Mouse (Mus musculus) mesoderm, embryonic 11.5 days (tissue): ENCODE measurements around the gene Ccdc146.

Experiments used
- DNase-seq: peaks from one replicate; pipeline ENCODE4 v3.0.0-alpha.2; 2012; ENCODE audit warnings: low read depth, low spot score

The Ccdc146 gene

DNA sequence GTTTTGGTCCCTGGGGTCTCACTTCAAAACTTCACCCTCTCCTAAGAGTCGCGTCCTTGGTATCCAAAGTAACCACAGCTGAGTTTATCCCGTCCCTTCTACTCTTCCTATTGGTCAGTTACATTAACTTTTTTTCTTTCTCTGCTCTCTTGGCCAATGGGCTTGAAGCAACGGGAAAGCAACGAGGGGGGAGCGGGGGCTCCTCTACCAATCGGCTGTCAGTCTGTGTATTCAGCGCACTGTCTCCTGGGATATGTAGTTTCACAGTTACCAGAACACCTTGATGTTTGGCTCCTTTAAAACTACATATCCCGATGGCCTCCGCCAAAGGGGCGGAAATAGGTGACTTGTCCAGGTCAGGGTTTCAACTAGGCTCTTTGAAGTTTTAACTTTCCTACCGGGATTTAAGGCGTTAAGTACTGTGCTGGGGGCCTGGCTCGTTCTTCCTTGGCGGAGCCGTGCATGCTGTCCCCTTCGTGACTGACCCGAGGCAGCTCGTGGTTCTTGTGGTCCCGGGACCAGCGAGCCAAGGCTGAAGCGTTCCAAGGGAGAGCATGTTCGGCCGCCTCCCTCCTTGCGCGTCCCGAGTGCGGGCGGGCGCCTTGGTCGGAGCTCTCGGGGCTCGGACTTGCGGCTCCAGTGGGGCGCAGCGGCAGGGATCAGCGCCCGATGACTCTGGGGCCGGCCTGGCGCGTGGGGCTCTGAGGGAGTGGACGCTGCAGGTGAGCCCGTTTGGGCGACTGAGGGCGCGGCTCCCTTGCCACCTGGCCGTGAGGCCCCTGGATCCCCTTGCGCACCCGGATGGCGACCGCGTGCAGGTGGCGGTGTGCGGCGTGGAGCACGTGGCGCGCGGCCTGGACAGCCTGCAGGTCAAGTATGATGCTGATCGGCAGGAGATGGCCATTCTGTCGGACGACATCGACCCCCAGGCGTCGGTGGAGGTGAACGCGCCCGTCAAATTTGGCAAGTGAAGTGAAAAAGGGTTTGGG is at the start of gene Ccdc146, which contains the start of gene Fam185a:
TSS of gene Ccdc146 (minus strand) at position 64 of the 989 bp plus-strand sequence.
TSS of gene Fam185a (plus strand) at position 345 of the 989 bp plus-strand sequence.
- DNase-seq, result peak; percentile 97

- no peak for DNase-seq
These were observed 43.6 kb upstream of the Ccdc146 start for GRCm38 (mm10) chr5:21468100-21468499.

DNA sequence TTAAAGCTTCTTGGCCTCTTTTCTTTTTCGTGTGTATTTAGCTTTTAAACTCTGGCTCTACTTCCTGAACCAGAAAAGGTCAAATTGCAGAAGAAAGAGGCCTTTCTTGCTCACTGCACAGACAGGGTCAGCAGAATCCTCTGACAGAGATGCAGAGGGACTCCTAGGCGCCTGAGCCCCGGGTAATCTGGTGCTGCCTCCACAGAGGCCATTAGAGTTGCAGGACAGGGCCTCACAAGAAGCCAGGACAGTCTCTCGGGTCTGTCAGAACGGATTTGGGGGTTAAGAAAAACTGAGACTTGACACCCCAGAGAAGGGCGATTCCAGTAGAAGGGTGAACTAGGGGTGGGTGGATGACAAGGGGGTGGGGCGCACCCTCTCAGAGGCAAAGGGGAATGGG is 42.9 kb upstream of the Ccdc146 start:
- no peak for DNase-seq

- DNase-seq, result no peak
These were observed 16.5 kb upstream of the Ccdc146 start for GRCm38 (mm10) chr5:21440833-21441530.

DNA sequence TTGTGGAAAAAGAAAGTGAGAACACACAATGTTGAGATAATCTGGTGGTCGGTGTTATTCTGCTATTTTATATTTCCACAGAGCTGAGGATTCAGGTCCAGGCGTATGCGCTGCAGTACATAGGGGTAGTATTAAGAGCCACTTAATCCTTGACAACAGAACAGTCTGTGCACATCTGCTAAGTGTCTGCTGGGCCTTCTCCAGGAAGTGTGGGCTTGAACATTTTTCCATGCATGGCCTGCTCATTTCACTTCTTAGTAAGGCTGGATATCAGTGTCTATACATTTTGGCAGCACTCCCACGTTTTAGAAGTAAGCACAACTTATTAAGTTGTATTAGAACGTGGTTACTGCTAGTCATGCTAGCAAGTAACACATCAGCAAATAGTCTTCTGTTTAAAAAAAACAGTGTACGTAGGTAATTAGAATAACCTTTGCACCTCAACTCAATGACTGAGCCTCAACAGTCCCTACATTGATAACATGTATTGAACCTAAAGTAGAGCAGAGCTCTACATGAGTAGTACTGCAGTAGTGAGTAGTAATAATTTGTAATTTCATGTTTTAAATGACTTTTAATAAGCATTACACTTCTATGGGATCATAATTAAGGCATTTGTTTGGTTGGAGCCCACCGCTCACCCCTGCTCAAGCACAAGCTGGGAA is 15.1 kb upstream of the Ccdc146 start:
- no peak for DNase-seq

GRCm38 (mm10) chr5:21438428-21438827 is 14.0 kb upstream of the Ccdc146 start:
- no peak for DNase-seq

GRCm38 (mm10) chr5:21436471-21436975 is 12.0 kb upstream of the Ccdc146 start:
- DNase-seq, result no peak

DNA sequence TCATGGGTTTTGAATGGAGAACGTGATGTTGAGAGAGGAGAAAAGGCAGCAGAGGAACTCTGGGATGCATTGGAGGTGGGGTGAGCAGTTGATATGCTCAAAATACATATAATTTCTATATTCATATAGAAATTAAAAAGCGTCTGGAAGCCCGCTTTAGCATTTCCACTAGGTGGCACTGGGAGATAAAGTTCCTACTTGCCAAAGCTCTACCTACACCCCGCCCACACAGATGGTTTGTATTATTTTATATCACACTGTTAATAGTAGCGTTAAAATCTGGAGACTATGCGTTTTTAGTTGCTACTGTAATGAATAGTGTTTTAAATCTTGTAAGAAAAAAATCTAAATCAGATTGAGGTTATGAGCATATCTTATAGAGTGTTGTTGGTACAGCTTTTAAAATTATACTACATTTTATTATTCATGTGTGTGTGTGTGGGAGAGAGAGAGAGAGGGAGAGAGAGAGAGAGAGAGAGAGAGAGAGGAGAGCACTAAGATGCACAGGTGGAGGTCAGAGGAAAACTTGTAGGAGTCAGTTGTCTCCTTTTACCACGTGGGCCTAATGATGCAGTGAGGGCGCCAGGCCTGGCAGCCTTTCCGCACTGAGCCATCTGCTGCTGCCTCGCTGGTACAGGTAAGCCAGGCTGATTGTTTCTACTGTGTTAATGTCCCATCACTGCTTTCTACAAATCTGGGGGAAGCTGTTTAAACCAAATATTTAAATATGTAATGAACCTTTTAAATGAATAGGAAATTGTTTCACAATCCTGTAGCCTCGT is 9.9 kb upstream of the Ccdc146 start:
- DNase-seq, result peak; percentile 26

GRCm38 (mm10) chr5:21426666-21427065 is 2.2 kb upstream of the Ccdc146 start:
- no peak for DNase-seq

- DNase-seq, result peak; percentile 4
These were observed 3.9 kb downstream of the Ccdc146 start for GRCm38 (mm10) chr5:21420609-21421008.

GRCm38 (mm10) chr5:21418613-21419012 is 5.9 kb downstream of the Ccdc146 start:
- no peak for DNase-seq

DNA sequence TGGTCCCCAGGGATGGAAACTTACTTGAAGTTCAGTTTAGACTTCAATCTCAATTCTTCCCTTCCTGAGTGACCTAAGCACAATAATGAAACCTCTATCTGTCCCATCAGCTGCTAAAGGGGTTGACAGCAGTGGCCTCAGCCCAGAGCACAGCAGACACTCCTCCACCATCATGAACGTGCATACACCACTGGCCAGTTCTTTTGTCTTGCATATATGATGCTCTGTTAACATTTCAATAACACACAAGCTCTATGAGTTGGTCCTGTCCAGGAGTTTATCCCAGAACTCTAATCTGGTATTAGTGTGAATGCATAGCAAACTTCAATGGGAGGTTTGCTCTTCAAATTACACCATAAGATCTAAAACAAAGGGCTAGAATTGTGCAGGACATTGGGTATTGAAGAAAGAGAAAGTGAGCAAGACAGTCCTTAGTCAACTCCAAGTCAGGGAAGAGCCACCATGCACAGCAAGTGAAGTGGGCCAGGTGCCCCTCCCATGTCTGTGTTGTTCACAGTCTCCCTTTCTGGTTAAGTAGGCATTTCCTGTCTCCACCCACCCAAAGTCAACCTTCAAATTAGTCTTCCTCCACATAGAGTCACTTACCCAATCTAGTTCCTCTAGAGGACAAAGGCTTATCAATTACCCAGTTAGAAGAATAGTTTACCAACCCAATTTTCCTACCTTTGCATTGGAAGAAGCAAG is 10.2 kb downstream of the Ccdc146 start:
- no peak for DNase-seq

DNA sequence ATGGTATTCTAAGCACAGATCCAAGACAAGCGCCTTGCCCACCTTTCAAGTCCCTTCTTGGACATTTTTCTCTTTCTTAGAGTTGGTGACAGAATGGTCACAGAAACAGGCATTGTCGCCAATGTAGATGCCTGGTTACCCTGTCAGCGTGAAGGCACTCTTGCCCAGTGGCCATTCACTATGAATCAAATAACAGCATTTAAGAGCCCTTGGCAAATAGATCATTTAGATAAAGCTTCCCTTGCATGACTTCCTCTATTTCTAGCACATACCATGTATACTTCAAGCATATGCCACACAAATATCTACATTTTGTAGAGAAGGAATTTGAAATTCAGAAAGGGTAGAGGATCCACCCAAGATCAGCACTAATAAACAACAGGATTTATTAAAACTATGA is 11.2 kb downstream of the Ccdc146 start:
- DNase-seq, result no peak

DNA sequence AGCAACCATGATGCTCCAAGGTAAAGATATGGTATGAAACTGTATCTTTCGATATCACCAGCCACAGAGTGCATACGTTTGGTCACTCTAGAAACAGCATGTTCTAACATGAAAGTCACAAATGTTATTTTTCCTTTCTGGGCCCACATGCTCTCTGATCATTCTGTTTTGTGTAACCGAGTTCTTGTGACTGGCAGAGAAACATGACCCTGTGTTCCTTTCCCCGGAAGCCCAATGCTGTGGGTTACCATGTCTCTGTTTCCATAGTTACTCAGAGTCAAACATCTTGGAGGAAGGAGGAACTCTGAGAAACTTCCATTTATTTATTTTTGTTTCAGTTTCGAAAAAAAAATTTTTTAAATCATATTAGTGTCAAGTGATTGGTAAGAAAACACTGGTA is 12.4 kb downstream of the Ccdc146 start:
- no peak for DNase-seq

- DNase-seq, result no peak
These were observed 13.2 kb downstream of the Ccdc146 start for GRCm38 (mm10) chr5:21411261-21411666.

DNA sequence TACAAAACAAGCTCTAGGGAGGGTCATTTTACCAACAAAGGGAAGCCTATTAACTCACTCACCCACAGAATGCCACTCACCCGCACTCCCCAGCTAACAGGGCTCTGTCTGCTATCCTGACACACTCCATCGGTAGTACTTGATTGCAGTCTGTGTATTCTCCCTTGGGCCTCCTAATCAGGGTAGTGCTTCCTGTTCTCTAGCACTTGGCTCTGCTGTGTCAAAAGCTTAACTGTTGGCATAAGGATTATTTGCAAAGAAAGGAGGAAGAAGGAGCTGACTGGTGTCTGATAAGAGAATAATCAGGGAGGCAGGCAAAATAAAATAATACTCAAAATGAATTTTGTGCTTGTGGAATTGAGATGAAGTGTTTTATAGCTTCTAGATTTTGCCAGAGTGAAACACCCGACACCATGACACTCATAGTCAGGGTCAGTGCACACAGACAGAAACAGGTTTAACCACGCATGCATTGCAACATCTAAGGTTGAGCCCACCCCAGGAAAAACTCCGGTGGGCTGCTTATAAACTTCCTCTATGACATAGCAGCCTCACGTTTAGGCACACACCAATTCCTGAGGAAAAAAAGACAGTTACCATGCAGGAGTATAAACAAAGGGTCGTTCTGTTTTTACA is 29.2 kb downstream of the Ccdc146 start:
- DNase-seq, result no peak

DNA sequence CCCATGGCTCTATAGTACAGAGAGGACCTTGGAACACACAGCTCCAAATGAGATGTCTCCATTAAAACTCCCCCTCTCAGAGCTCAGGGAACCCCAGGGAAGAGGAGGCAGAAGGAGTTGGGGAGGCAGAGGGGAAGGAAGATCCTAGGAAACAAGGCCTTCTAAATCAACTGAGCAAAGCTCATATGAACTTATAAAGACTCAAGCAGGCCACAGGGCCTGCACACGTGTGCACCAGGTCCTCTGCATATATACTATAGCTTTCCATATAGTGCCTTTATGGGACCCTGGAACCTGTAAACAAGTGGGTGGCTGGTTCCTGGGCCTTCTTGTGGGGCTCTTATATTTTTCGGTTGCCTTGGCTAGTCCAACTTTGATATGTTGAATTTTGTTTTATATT is 29.9 kb downstream of the Ccdc146 start:
- DNase-seq, result no peak

DNA sequence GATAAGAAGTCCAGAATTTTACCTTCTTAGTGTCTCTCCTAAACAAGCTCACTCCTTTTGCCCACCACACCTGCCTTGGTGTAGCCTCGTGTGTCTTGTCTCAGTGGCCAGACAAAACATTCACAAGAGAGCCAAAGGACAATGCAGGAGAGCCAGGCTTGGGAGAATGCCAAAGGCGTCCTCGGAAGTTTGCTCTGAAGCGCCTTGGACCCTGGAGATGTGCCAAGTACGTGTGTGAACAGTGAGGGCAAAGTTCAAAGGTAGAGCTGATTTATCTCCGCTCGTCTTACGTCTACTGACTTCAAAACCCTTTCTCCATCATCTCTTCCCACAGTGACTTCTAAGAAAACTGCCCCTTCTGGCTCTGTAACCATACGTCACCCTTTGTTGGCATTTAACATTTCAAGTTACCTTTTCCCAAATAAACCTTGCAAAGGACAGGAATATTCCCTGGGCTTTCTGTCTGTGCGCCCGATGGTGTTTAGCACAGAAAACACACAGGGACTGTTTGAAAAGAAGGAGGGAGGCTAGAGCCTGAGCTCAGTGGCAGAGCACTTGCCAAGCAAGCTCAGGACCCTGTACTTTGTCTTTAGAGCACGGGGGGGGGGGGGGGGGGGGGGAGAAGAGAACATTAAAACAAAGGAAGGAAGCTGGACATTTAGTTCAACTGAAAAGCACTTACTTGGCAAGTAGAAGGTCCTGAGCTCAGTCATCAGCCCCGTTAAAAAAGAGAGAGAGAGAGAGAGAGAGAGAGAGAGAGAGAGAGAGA is 32.7 kb downstream of the Ccdc146 start:
- no peak for DNase-seq

- no peak for DNase-seq
These were observed 35.6 kb downstream of the Ccdc146 start for GRCm38 (mm10) chr5:21388855-21389254.
